Mouse (Mus musculus): ENCODE data around the gene Lamtor4. TPM values are rescaled to one million over a fixed set of nuclear protein-coding genes. Genes with fewer than 3 reads are reported as not detected.

The Lamtor4 gene
- total RNA-seq, 2 experiments from 2014 or later: 80.1 to 80.3 TPM

DNA sequence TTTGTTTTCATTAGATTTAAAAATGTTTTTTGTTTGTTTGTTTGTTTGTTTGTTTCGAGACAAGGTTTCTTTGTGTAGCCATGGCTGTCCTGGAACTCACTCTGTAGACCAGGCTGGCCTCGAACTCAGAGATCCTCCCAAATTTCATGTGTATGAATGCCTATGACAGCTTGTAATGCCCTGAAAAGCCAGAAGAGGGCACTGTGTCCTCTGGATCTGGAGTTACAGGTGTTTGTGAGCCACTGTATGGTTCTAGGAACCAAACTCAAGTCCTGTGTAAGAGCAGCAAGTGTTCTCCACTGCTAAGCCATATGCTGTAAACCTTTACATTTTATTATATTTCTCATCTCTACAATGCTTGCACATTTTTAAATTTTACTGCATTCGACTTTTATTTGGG is 32.6 kb downstream of the Lamtor4 start:
- no peak for DNase-seq (ENCODE audit: low spot score in 2 of 2)

DNA sequence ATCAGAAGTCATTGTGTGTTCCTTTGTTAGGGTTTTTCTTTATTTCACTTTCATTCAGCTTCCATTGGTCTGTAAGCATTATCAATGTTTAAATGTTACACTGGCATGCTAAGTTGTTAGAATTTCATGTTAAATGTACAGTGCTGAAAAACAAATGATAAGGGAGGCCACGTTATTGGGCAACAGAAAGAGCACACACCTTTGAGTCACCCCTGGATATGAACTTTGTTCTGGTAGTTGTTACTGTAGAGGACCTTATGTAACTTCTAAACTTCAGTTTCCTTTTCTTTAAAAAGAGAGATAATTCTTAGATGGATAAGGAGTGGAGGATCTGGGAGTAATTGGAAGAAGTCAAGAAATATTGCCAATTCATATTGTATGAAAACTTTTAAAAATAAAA is 36.4 kb downstream of the Lamtor4 start:
- DNase-seq (ENCODE audit: low spot score in 2 of 2): no peak

DNA sequence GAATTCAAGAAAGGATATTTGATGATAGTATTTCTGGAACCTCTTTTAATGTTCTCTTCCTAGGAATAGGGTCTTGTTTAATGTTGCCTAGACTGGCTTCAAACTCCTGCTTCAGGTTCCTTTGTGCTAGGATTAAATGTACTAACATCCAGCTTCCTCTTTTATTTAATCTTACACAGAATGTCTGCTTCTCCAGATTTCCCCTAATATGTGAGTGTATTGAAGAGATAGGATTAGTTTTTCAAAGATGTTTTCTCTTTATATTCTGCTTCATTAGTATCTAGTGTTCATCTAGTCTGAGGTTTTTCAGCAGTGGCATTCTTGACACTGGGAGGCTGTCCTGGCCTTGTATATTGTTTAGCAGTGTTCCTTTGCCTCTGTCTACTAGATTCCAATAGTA is 38.9 kb downstream of the Lamtor4 start:
- DNase-seq (ENCODE audit: low spot score in 2 of 2): no peak

DNA sequence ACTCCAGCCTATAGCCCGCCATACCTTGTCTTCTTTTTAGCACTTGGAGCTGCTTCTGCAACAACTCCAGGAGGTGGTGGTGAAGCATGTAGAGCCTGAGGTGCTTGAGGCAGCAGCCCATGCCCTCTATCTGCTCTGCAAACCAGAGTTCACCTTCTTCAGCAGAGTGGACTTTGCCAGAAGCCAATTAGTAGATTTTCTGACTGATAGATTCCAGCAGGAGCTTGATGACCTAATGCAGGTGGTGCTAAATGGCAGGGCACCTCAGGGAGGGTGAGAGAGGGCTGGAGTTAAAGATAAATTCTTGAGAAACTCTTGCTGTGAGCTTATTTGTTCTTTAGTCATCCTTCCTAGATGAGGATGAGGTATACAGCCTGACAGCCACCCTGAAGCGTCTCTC is 44.3 kb downstream of the Lamtor4 start:
- no peak for DNase-seq (ENCODE audit: low spot score in 2 of 2)

Other genes starting within 250 kb of the Lamtor4 start
- gene Smok3a, start 234.2 kb upstream of the Lamtor4 start, total RNA-seq (2021): not detected
- not detected for gene Smok3b, start 234.1 kb upstream of the Lamtor4 start, total RNA-seq (2021)
- not detected for gene Smok3c, start 202.3 kb upstream of the Lamtor4 start, total RNA-seq (2021)
- 10 to 100 TPM; 30.9 to 37.9 TPM for gene Zkscan1, start 170.4 kb upstream of the Lamtor4 start, total RNA-seq (2021)
- 10 to 100 TPM; 13.4 to 15.3 TPM for gene Zscan21, start 138.6 kb upstream of the Lamtor4 start, total RNA-seq (2021)
- gene Zfp113, start 99.7 kb upstream of the Lamtor4 start, total RNA-seq (2021): 10 to 100 TPM; 10.1 to 10.9 TPM
- 100 to 1,000 TPM; 130 to 145 TPM for gene Cops6, start 94.4 kb upstream of the Lamtor4 start, total RNA-seq (2021)
- gene Ap4m1, start 83.5 kb upstream of the Lamtor4 start, total RNA-seq (2021): 10 to 100 TPM; 15.9 to 18.5 TPM
- 10 to 100 TPM; 17.3 to 28.1 TPM for gene Mcm7, start 83.1 kb upstream of the Lamtor4 start, total RNA-seq (2021)
- 10 to 100 TPM; 40.6 to 41.6 TPM for gene Taf6, start 68.0 kb upstream of the Lamtor4 start, total RNA-seq (2021)
- gene Cnpy4, start 68.0 kb upstream of the Lamtor4 start, total RNA-seq (2021): 10 to 100 TPM; 21.6 to 25.3 TPM
- gene Mblac1, start 61.2 kb upstream of the Lamtor4 start, total RNA-seq (2021): 1 to 10 TPM; 6.4 to 9.0 TPM
- under 1 TPM in 1 of 2 experiments, not detected in 1; 0.48 TPM for gene Nxpe5, start 29.6 kb upstream of the Lamtor4 start, total RNA-seq (2021)
- gene BC037034, start 8.6 kb downstream of the Lamtor4 start, total RNA-seq (2021): 10 to 100 TPM; 27.7 to 30.1 TPM
- gene Gal3st4, start 17.4 kb downstream of the Lamtor4 start, total RNA-seq (2021): under 1 TPM in 1 of 2 experiments, not detected in 1; 0.58 TPM
- gene Gm43720, start 24.5 kb downstream of the Lamtor4 start, total RNA-seq (2021): not detected
- under 1 TPM; 0.51 to 0.89 TPM for gene Gpc2, start 24.5 kb downstream of the Lamtor4 start, total RNA-seq (2021)
- under 1 TPM in 1 of 2 experiments, not detected in 1; 0.13 TPM for gene Stag3, start 24.8 kb downstream of the Lamtor4 start, total RNA-seq (2021)
- under 1 TPM in 1 of 2 experiments, not detected in 1; 0.64 TPM for gene Pvrig, start 86.5 kb downstream of the Lamtor4 start, total RNA-seq (2021)
- gene Zfp157, start 186.0 kb downstream of the Lamtor4 start, total RNA-seq (2021): 1 to 10 TPM; 4.7 to 8.1 TPM

All from adrenal gland, adult 18-20 months (tissue).